Mouse (Mus musculus): ENCODE results near the gene Tshz2. TPM values are rescaled to one million over a fixed set of nuclear protein-coding genes. Genes with fewer than 3 reads are reported as not detected.
A peak's percentile ranks its signal among the peaks of the same experiment; 100 is the strongest.

The Tshz2 gene
- polyA plus RNA-seq, 1 experiment from 2014 or later, result 13.0 TPM

GRCm38 (mm10) chr2:170017302-170017701 is 384.5 kb downstream of the Tshz2 start:
- Histone ChIP-seq H3K9me3 (ENCODE audit: control insufficient read depth, low read length) (no peaks in the 10 kb centered on the region), H3K4me1 (ENCODE audit: control insufficient read depth, insufficient read depth, low read length) (peaks cover 11% of the 10 kb centered on the region), H3K9ac (replicated peaks; ENCODE audit: low read length) (no peak overlapping the region), H3K4me3 (replicated peaks; ENCODE audit: low read depth, low read length) (no peak overlapping the region), H3K36me3 (ENCODE audit: control insufficient read depth, insufficient read depth, low read length) (no peaks in the 10 kb centered on the region), H3K27me3 (ENCODE audit: control insufficient read depth, insufficient read depth, low read length) (no peaks in the 10 kb centered on the region), H3K4me2 (ENCODE audit: low read length) (no peak overlapping the region), H3K27ac (replicated peaks; ENCODE audit: low read depth, low read length) (peak overlapping the region; percentile 46; the same call in 1 of the 2 replicates)
- no peak for ATAC-seq (ENCODE audit: low FRiP score, low TSS enrichment)
- WGBS, result 19% methylated on average over 6 of the region's 6 CpGs
- DNase-seq, result peak; percentile 61

- WGBS, result 79% methylated on average over 7 of the region's 7 CpGs
- H3K4me2 ChIP-seq (ENCODE audit: low read length), result no peak overlapping the region
- no peak for ATAC-seq (ENCODE audit: low FRiP score, low TSS enrichment)
- H3K9ac ChIP-seq (replicated peaks; ENCODE audit: low read length), result no peak overlapping the region
- H3K36me3 ChIP-seq (ENCODE audit: control insufficient read depth, insufficient read depth, low read length), result no peaks in the 10 kb centered on the region
- no peak overlapping the region for H3K27ac ChIP-seq (replicated peaks; ENCODE audit: low read depth, low read length)
- no peaks in the 10 kb centered on the region for H3K9me3 ChIP-seq (ENCODE audit: control insufficient read depth, low read length)
- H3K4me3 ChIP-seq (replicated peaks; ENCODE audit: low read depth, low read length), result no peak overlapping the region
- H3K27me3 ChIP-seq (ENCODE audit: control insufficient read depth, insufficient read depth, low read length), result no peaks in the 10 kb centered on the region
- DNase-seq, result no peak
- peaks cover 9% of the 10 kb centered on the region for H3K4me1 ChIP-seq (ENCODE audit: control insufficient read depth, insufficient read depth, low read length)
These were observed 385.1 kb downstream of the Tshz2 start for GRCm38 (mm10) chr2:170017926-170018325.

DNA sequence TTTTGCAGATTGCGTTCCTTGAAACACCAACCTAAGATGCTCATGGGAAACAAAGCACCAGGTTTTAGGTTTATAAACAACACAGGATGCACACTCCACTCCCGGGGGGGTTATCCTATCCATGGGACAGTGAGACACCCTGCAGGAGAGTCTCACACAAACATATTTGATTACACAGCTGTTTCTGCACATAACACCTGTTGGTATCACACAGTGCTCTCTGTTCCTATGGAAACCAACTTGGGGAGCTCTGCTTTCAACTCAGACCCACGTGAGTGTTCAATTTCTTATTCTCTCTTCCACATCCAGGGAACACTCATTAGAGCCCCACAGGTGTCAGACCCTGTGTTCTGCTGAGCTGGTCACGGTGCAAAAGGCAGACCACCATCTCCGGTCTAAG is 390.1 kb downstream of the Tshz2 start:
- Histone ChIP-seq H3K9me3 (ENCODE audit: control insufficient read depth, low read length) (no peaks in the 10 kb centered on the region), H3K27ac (replicated peaks; ENCODE audit: low read depth, low read length) (no peak overlapping the region), H3K9ac (replicated peaks; ENCODE audit: low read length) (no peak overlapping the region), H3K4me3 (replicated peaks; ENCODE audit: low read depth, low read length) (no peak overlapping the region), H3K4me1 (ENCODE audit: control insufficient read depth, insufficient read depth, low read length) (no peaks in the 10 kb centered on the region), H3K27me3 (ENCODE audit: control insufficient read depth, insufficient read depth, low read length) (no peaks in the 10 kb centered on the region), H3K4me2 (ENCODE audit: low read length) (no peak overlapping the region), H3K36me3 (ENCODE audit: control insufficient read depth, insufficient read depth, low read length) (no peaks in the 10 kb centered on the region)
- no peak for ATAC-seq (ENCODE audit: low FRiP score, low TSS enrichment)
- 82% methylated on average over 5 of the region's 5 CpGs for WGBS
- DNase-seq, result no peak

- no peak overlapping the region for H3K4me2 ChIP-seq (ENCODE audit: low read length)
- H3K36me3 ChIP-seq (ENCODE audit: control insufficient read depth, insufficient read depth, low read length), result no peaks in the 10 kb centered on the region
- ATAC-seq (ENCODE audit: low FRiP score, low TSS enrichment) (no peak), DNase-seq (no peak)
- H3K27ac ChIP-seq (replicated peaks; ENCODE audit: low read depth, low read length), result no peak overlapping the region
- no peak overlapping the region for H3K4me3 ChIP-seq (replicated peaks; ENCODE audit: low read depth, low read length)
- WGBS, result 55% methylated on average over 9 of the region's 9 CpGs
- H3K4me1 ChIP-seq (ENCODE audit: control insufficient read depth, insufficient read depth, low read length), result no peaks in the 10 kb centered on the region
- no peaks in the 10 kb centered on the region for H3K9me3 ChIP-seq (ENCODE audit: control insufficient read depth, low read length)
- H3K9ac ChIP-seq (replicated peaks; ENCODE audit: low read length), result no peak overlapping the region
- no peaks in the 10 kb centered on the region for H3K27me3 ChIP-seq (ENCODE audit: control insufficient read depth, insufficient read depth, low read length)
These were observed 390.9 kb downstream of the Tshz2 start for GRCm38 (mm10) chr2:170023741-170024140.

GRCm38 (mm10) chr2:170024939-170025338 is 392.1 kb downstream of the Tshz2 start:
- no peaks in the 10 kb centered on the region for H3K9me3 ChIP-seq (ENCODE audit: control insufficient read depth, low read length)
- no peak for ATAC-seq (ENCODE audit: low FRiP score, low TSS enrichment)
- H3K9ac ChIP-seq (replicated peaks; ENCODE audit: low read length), result no peak overlapping the region
- no peaks in the 10 kb centered on the region for H3K36me3 ChIP-seq (ENCODE audit: control insufficient read depth, insufficient read depth, low read length)
- no peak overlapping the region for H3K27ac ChIP-seq (replicated peaks; ENCODE audit: low read depth, low read length)
- H3K4me1 ChIP-seq (ENCODE audit: control insufficient read depth, insufficient read depth, low read length), result no peaks in the 10 kb centered on the region
- no peak overlapping the region for H3K4me3 ChIP-seq (replicated peaks; ENCODE audit: low read depth, low read length)
- WGBS, result 96% methylated on average over 8 of the region's 8 CpGs
- H3K27me3 ChIP-seq (ENCODE audit: control insufficient read depth, insufficient read depth, low read length), result no peaks in the 10 kb centered on the region
- no peak for DNase-seq
- H3K4me2 ChIP-seq (ENCODE audit: low read length), result no peak overlapping the region

DNA sequence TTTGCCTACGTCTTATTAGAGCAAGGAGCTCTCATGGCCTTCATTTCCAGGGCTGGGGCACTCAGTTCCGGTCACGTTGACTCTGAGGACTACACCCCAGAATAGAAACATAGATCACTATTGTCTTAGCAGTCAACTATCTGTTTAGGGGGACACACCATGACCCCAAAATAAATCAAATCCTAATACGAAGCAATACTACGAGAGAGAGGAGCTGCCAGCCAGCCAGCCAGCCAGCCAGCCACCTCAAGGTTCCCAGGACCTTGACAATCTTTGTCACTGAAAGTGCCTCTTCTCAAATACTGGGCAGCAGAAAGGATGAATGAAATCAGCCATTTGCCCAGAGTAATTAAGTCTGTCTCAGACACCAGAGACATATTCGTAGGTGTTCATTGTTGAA is 393.1 kb downstream of the Tshz2 start:
- H3K4me1 ChIP-seq (ENCODE audit: control insufficient read depth, insufficient read depth, low read length), result no peaks in the 10 kb centered on the region
- H3K9ac ChIP-seq (replicated peaks; ENCODE audit: low read length), result no peak overlapping the region
- ATAC-seq (ENCODE audit: low FRiP score, low TSS enrichment), result no peak
- 95% methylated on average over 6 of the region's 6 CpGs for WGBS
- no peaks in the 10 kb centered on the region for H3K9me3 ChIP-seq (ENCODE audit: control insufficient read depth, low read length)
- no peak for DNase-seq
- no peaks in the 10 kb centered on the region for H3K27me3 ChIP-seq (ENCODE audit: control insufficient read depth, insufficient read depth, low read length)
- H3K27ac ChIP-seq (replicated peaks; ENCODE audit: low read depth, low read length), result no peak overlapping the region
- H3K4me2 ChIP-seq (ENCODE audit: low read length), result no peak overlapping the region
- no peak overlapping the region for H3K4me3 ChIP-seq (replicated peaks; ENCODE audit: low read depth, low read length)
- H3K36me3 ChIP-seq (ENCODE audit: control insufficient read depth, insufficient read depth, low read length), result no peaks in the 10 kb centered on the region

DNA sequence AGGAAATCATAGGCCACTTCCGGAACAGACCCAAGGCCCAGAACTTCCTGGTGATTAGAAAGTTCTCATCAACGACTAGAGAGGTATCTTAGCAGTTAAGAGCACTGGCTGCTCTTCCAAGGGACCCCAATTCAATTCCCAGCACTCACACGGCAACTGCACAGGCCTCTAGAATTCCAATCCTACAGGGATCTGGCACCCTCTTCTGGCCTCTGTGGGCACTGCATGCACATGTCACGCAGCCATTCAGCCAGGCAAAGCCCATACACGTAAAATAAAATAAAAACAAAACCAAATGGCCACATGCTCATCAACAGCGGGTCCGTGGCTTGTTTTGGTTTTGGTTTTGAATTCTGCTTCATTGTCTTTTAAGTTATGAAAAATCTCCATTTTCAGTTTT is 395.0 kb downstream of the Tshz2 start:
- no peak overlapping the region for H3K9ac ChIP-seq (replicated peaks; ENCODE audit: low read length)
- WGBS, result 93% methylated on average over 7 of the region's 7 CpGs
- DNase-seq (no peak), ATAC-seq (ENCODE audit: low FRiP score, low TSS enrichment) (no peak)
- H3K4me2 ChIP-seq (ENCODE audit: low read length), result no peak overlapping the region
- no peak overlapping the region for H3K4me3 ChIP-seq (replicated peaks; ENCODE audit: low read depth, low read length)
- H3K4me1 ChIP-seq (ENCODE audit: control insufficient read depth, insufficient read depth, low read length), result no peaks in the 10 kb centered on the region
- no peak overlapping the region for H3K27ac ChIP-seq (replicated peaks; ENCODE audit: low read depth, low read length)
- no peaks in the 10 kb centered on the region for H3K27me3 ChIP-seq (ENCODE audit: control insufficient read depth, insufficient read depth, low read length)
- H3K36me3 ChIP-seq (ENCODE audit: control insufficient read depth, insufficient read depth, low read length), result no peaks in the 10 kb centered on the region
- H3K9me3 ChIP-seq (ENCODE audit: control insufficient read depth, low read length), result no peaks in the 10 kb centered on the region

DNA sequence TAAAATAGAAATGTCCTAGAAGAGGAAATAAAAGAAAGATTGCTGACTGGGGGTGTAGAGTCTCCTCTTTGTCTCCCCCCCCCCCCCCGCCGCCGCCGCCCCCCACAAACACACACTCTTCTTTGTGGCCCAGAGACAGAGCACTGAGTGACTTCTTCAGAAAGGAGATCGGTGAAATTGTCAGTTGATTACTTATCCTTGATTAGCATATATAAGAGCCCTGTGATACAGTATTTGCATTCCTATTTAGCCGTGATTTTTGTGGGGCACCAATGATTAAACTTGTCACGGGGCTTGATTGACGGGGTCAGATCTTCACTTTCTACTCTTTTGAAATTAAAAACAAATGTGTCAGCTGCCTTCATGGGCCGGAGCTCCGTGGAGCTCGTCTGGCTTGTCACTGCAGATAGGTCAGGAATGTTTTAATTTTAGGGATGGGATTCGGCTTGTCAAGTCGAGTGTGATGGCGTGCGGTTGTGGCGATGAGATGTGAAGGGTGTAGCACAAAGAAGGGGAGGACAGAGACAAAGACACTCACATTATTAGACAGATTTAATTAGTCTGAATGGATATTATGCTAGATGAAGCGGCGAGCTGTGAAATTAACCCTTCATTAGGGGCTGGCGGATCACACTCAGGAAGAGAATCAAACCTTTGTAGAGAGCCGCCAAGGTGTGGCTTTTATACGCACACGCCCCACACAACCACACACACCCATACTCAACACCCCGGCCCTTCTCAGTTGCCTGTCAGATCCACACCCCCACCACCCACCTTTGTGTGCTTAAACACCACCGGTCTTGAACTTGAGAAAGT is 395.9 kb downstream of the Tshz2 start:
- Histone ChIP-seq H3K27me3 (ENCODE audit: control insufficient read depth, insufficient read depth, low read length) (no peaks in the 10 kb centered on the region), H3K4me2 (ENCODE audit: low read length) (peak overlapping the region; percentile 28), H3K27ac (replicated peaks; ENCODE audit: low read depth, low read length) (peak overlapping the region; percentile 55; the same call in 1 of the 2 replicates), H3K4me3 (replicated peaks; ENCODE audit: low read depth, low read length) (no peak overlapping the region; the same call in 1 of the 2 replicates), H3K4me1 (ENCODE audit: control insufficient read depth, insufficient read depth, low read length) (no peaks in the 10 kb centered on the region), H3K36me3 (ENCODE audit: control insufficient read depth, insufficient read depth, low read length) (no peaks in the 10 kb centered on the region), H3K9me3 (ENCODE audit: control insufficient read depth, low read length) (no peaks in the 10 kb centered on the region), H3K9ac (replicated peaks; ENCODE audit: low read length) (no peak overlapping the region)
- no peak for DNase-seq
- 50% methylated on average over 24 of the region's 24 CpGs for WGBS
- no peak for ATAC-seq (ENCODE audit: low FRiP score, low TSS enrichment)

- 89% methylated on average over 10 of the region's 10 CpGs for WGBS
- H3K27ac ChIP-seq (replicated peaks; ENCODE audit: low read depth, low read length), result 0 out of 2 replicates have a peak overlapping the region, but pooled peaks have one; percentile 55
- no peak overlapping the region for H3K4me2 ChIP-seq (ENCODE audit: low read length)
These were observed 396.6 kb downstream of the Tshz2 start for GRCm38 (mm10) chr2:170029304-170029856.

More at GRCm38 (mm10) chr2:170029304-170029856, 396.6 kb downstream of the Tshz2 start:
- Histone ChIP-seq H3K9me3 (ENCODE audit: control insufficient read depth, low read length) (no peaks in the 10 kb centered on the region), H3K4me3 (replicated peaks; ENCODE audit: low read depth, low read length) (no peak overlapping the region), H3K27me3 (ENCODE audit: control insufficient read depth, insufficient read depth, low read length) (no peaks in the 10 kb centered on the region), H3K9ac (replicated peaks; ENCODE audit: low read length) (no peak overlapping the region), H3K4me1 (ENCODE audit: control insufficient read depth, insufficient read depth, low read length) (no peaks in the 10 kb centered on the region), H3K36me3 (ENCODE audit: control insufficient read depth, insufficient read depth, low read length) (no peaks in the 10 kb centered on the region)
- ATAC-seq (ENCODE audit: low FRiP score, low TSS enrichment), result no peak
- no peak for DNase-seq
